Mouse (Mus musculus): ENCODE results near the gene Ddx39. TPM values are rescaled to one million over a fixed set of nuclear protein-coding genes. Genes with fewer than 3 reads are reported as not detected.

Gene Ddx39
- total and polyA plus RNA-seq, 3 experiments: 15.7 to 18.0 (median 17.7) TPM

DNA sequence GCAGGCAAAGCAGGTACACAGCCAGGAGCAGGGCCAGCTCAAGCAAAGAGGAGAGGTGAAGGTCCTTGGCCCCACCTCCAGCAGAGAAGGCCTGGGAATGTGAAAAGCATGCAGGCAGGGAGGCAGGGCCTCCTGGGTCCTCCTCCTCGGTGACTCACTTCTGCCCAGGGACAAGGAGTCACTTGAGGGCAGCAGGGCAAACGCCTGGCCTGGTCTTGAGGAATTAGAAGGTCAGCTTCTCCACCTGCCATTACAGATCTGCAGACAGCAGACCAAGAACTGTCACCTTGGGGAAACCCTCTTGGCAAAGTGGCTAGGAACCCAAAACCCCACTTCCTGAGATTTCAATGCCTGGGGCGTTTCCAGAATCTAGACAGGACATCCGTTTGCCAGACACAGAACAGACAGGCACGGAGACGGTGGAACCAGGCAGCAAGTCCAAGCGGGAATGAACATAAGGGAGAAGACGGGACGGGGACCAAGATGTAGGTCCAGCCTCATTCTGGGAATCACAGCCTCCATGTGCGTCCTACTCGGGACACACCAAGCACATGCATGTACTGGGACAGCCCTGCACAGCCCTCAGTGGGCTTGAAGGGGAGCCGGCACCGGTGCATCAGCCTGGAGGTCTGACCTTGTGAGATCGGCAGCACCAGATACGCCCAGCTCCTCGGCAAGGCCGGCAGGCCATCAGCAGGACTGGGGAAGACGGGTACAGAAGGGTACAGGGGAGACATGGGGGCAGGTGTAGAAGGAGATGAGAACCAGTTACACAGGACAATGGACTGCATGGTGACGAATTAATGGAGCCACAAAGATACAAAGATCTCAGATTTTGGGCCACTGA is 17.4 kb upstream of the Ddx39 start:
- peaks cover 25% of the 10 kb centered on the region for H3K4me1 ChIP-seq (ENCODE audit: control insufficient read depth, insufficient read depth, low read length)
- H3K79me2 ChIP-seq (replicated peaks; ENCODE audit: control insufficient read depth, insufficient read depth, low read length): peaks cover 2% of the 10 kb centered on the region; the same call in 1 of the 2 replicates
- peak; percentile 48; the same call in 1 of the 2 replicates for TF ChIP-seq POLR2A (IDR thresholded peaks at IDR 0.05; ENCODE audit: insufficient read depth, low read depth, low read length)
- TF ChIP-seq CTCF (IDR thresholded peaks at IDR 0.05): no peak
- TF ChIP-seq EP300 (IDR thresholded peaks at IDR 0.05; ENCODE audit: insufficient read depth, low read depth, low read length): 0 out of 2 replicates have a peak, but pooled peaks have one; percentile 64
- H3K36me3 ChIP-seq (ENCODE audit: control insufficient read depth, insufficient read depth, low read length): peaks cover 2% of the 10 kb centered on the region; the same call in 1 of the 2 replicates
- H3K27me3 ChIP-seq (ENCODE audit: control insufficient read depth, insufficient read depth, low read length): no peaks in the 10 kb centered on the region
- peak overlapping the region; percentile 94 for H3K9ac ChIP-seq (ENCODE audit: low read depth, low read length)
- intact Hi-C loops (cut with DNase I): loop anchor here (5.0 kb wide), 1 partner anchor 35 kb away; no protein-coding TSS in a partner anchor
- peak overlapping the region; percentile 100 for H3K4me3 ChIP-seq
- 6% methylated on average over 19 of the region's 19 CpGs for whole genome bisulfite sequencing
- H3K27ac ChIP-seq: peak overlapping the region; percentile 98
- DNase-seq: peak; percentile 66 to 83

DNA sequence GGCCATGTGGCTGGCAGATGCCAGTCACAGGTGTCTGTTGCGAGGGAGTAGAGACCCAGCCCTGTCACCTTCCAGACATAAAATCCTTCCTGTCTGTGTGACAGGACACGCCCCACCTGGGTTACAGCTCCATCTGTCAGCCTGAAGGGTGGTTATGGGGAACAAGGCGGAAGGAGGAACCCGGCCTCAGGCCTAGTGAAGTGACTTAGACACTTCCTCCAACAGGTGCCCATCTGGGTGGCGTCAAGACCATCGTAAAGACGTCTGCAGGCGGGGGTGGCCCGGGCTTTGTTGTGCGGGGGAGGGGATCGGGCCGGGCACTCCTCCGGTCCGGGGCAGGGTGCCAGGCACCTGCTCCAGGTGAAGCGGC is 16.7 kb upstream of the Ddx39 start:
- TF ChIP-seq CTCF (IDR thresholded peaks at IDR 0.05) (no peak), EP300 (IDR thresholded peaks at IDR 0.05; ENCODE audit: insufficient read depth, low read depth, low read length) (no peak), POLR2A (IDR thresholded peaks at IDR 0.05; ENCODE audit: insufficient read depth, low read depth, low read length) (no peak)
- Histone ChIP-seq H3K4me3 (peak overlapping the region; percentile 100), H3K27me3 (ENCODE audit: control insufficient read depth, insufficient read depth, low read length) (no peaks in the 10 kb centered on the region), H3K4me1 (ENCODE audit: control insufficient read depth, insufficient read depth, low read length) (peaks cover 24% of the 10 kb centered on the region), H3K27ac (peak overlapping the region; percentile 98), H3K9ac (ENCODE audit: low read depth, low read length) (peak overlapping the region; percentile 94), H3K36me3 (ENCODE audit: control insufficient read depth, insufficient read depth, low read length) (0 out of 2 replicates have a peak, but pooled peaks cover under 1% of the 10 kb centered on the region), H3K79me2 (replicated peaks; ENCODE audit: control insufficient read depth, insufficient read depth, low read length) (peaks cover 2% of the 10 kb centered on the region; the same call in 1 of the 2 replicates)
- intact Hi-C loops (cut with DNase I): loop anchor here (5.0 kb wide), 1 partner anchor 36 kb away; no protein-coding TSS in a partner anchor
- 2% methylated on average over 15 of the region's 15 CpGs for WGBS
- DNase-seq: peak in 1 of 2 experiments; percentile 69

DNA sequence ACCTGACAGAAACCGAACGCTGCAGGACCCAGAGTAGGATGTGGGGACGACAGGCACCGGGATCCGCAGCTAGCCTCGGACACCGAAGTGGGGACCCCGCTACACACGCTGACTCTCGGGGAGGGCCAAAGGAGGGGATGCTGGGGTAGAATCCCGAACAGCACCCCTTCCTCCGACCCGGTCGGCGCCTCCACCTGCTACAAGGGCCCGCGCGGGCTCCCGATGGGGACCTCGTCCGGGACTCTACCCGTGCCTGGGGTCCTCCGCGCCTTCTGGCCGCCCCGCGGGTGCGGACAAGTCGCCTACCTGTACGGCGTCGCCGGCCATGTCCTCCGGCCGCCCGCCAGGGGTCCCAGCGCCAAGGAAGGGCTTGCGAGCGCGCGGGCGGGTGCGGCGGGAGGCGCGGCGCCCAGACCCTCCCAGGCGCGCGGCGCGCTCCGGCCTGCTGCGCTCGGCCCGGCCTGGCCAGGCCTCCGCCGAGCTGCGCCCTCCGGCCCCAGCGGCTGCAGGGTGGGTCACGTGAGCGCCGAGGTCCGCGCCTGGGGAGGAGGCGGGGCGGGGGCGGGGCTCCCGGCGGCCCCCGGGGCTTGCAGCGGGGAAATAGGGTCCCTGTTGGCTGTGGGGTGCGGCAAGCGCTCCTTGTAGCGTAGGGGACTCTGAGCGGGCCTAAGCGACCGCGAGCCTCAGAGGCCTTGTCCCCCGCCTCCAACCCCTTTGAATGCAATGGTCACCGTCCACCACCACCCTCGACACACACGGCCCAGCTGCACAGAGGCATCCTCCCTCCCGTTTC is 16.1 kb upstream of the Ddx39 start, which contains the start of gene Pkn1:
Gene Pkn1, minus strand, starts transcription at position 519 of the 793 bp plus-strand sequence.
- peak; percentile 86 to 91 for DNase-seq
- intact Hi-C loops (cut with DNase I): loop anchor here (1.0 to 5.0 kb wide), 2 partner anchors 15 to 37 kb away; no protein-coding TSS in a partner anchor
- peak; percentile 75 for TF ChIP-seq POLR2A (IDR thresholded peaks at IDR 0.05; ENCODE audit: insufficient read depth, low read depth, low read length)
- TF ChIP-seq CTCF (IDR thresholded peaks at IDR 0.05): peak; percentile 30
- no peak for TF ChIP-seq EP300 (IDR thresholded peaks at IDR 0.05; ENCODE audit: insufficient read depth, low read depth, low read length)
- WGBS: under 1% methylated on average over 79 of the region's 85 CpGs
- Histone ChIP-seq H3K27me3 (ENCODE audit: control insufficient read depth, insufficient read depth, low read length) (no peaks in the 10 kb centered on the region), H3K4me1 (ENCODE audit: control insufficient read depth, insufficient read depth, low read length) (peaks cover 20% of the 10 kb centered on the region), H3K27ac (peak within 1 kb of the TSS; percentile 98), H3K4me3 (peak within 1 kb of the TSS; percentile 100), H3K79me2 (replicated peaks; ENCODE audit: control insufficient read depth, insufficient read depth, low read length) (peaks cover 2% of the 10 kb centered on the region; the same call in 1 of the 2 replicates), H3K36me3 (ENCODE audit: control insufficient read depth, insufficient read depth, low read length) (no peaks in the 10 kb centered on the region), H3K9ac (ENCODE audit: low read depth, low read length) (peak within 1 kb of the TSS; percentile 94)

DNA sequence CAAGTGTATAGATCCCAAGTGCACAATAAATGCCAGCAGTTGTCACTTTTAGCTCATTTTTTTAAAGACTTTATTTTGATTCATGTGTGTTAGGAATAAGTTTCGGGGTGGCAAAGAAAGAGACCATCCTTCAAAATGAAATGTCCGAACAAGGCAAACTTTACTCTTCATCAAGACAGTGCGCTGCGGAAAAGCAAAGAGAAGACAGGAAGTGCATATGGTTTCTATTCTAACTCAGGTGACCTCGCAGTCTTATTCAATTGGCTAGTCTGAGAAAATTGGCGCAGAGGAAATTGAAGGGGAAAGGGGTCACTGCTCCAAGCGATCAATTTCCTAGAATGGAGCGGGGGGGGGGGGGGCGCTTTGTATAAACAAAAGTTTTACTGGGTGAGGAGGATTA is 15.4 kb upstream of the Ddx39 start:
- intact Hi-C loops (cut with DNase I): loop anchor here (1.0 to 5.0 kb wide), 2 partner anchors 15 to 37 kb away; no protein-coding TSS in a partner anchor
- WGBS: 29% methylated on average over 9 of the region's 9 CpGs
- Histone ChIP-seq H3K4me1 (ENCODE audit: control insufficient read depth, insufficient read depth, low read length) (peaks cover 16% of the 10 kb centered on the region), H3K27ac (peak overlapping the region; percentile 98), H3K36me3 (ENCODE audit: control insufficient read depth, insufficient read depth, low read length) (no peaks in the 10 kb centered on the region), H3K27me3 (ENCODE audit: control insufficient read depth, insufficient read depth, low read length) (no peaks in the 10 kb centered on the region), H3K4me3 (peak overlapping the region; percentile 100), H3K79me2 (replicated peaks; ENCODE audit: control insufficient read depth, insufficient read depth, low read length) (peaks cover 2% of the 10 kb centered on the region; the same call in 1 of the 2 replicates), H3K9ac (ENCODE audit: low read depth, low read length) (peak overlapping the region; percentile 87)
- DNase-seq: no peak
- TF ChIP-seq POLR2A (IDR thresholded peaks at IDR 0.05; ENCODE audit: insufficient read depth, low read depth, low read length) (no peak), EP300 (IDR thresholded peaks at IDR 0.05; ENCODE audit: insufficient read depth, low read depth, low read length) (no peak), CTCF (IDR thresholded peaks at IDR 0.05) (no peak)

DNA sequence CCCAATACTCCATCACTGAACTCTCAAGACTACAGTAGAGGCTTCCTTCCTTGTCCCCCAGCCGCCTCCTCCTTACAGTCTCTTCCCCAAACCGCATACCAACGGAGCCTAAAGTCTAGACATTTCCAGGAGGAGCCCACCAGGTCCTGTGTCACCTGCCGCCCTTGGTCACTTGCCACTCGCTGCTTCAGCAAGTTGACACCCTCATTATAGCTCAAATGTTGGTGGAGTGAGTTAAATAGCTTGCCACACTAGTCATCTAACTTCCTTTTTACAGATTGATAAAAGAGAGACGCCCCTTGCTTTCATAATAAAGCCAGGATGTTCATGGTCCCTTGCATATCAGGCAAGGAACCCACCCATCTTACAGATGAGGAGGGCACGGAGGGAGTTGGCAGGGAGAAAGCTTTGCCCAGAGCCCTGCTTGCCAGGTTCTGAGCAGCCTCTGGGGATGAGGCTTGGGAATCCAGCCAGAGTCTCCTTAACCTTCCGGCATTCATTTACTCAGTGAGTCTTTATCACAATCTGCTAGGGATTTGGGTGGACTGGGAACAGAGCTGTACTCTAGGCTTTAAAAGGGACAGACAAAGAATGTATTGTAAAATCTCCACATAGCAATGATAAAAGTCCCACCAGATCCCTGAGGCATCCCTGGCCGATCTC is 14.4 kb upstream of the Ddx39 start:
- H3K27ac ChIP-seq: no peak overlapping the region; the same call in 1 of the 2 replicates
- H3K4me3 ChIP-seq: no peak overlapping the region
- no peaks in the 10 kb centered on the region for H3K27me3 ChIP-seq (ENCODE audit: control insufficient read depth, insufficient read depth, low read length)
- intact Hi-C loops (cut with DNase I): loop anchor here (2.0 kb wide), 1 partner anchor 36 kb away; no protein-coding TSS in a partner anchor
- H3K36me3 ChIP-seq (ENCODE audit: control insufficient read depth, insufficient read depth, low read length): no peaks in the 10 kb centered on the region
- peaks cover 2% of the 10 kb centered on the region; the same call in 1 of the 2 replicates for H3K79me2 ChIP-seq (replicated peaks; ENCODE audit: control insufficient read depth, insufficient read depth, low read length)
- no peak for TF ChIP-seq CTCF (IDR thresholded peaks at IDR 0.05)
- no peak for TF ChIP-seq POLR2A (IDR thresholded peaks at IDR 0.05; ENCODE audit: insufficient read depth, low read depth, low read length)
- TF ChIP-seq EP300 (IDR thresholded peaks at IDR 0.05; ENCODE audit: insufficient read depth, low read depth, low read length): no peak
- peaks cover 10% of the 10 kb centered on the region for H3K4me1 ChIP-seq (ENCODE audit: control insufficient read depth, insufficient read depth, low read length)
- H3K9ac ChIP-seq (ENCODE audit: low read depth, low read length): no peak overlapping the region
- no peak for DNase-seq
- 40% methylated on average over 9 of the region's 9 CpGs for WGBS
